ENCODE assay signal across 18 mouse cellular contexts in genomic region chr14:12102389-12103325, GRCm38 (mm10).
DNase-seq lines count a peak whose midpoint lies in the region; ATAC-seq and TF ChIP-seq lines count a peak whose summit lies in the region.
"Had no signal": no experiment of that assay in that cellular context is flagged by ENCODE, and none has a peak within 500 bp of the region (broad histone marks: within the 10 kb centered on the region; RNA-seq: fewer than 3 reads in every experiment).

No protein-coding gene starts in this region.

- peaks cover 24% of the 10 kb centered on the region for H3K4me1 ChIP-seq in liver, adult 2 months (ENCODE audit: control insufficient read depth, insufficient read depth, low read length)
- no peaks in the 10 kb centered on the region for H3K4me1 ChIP-seq in liver, embryonic 11.5 days (replicated peaks; ENCODE audit: control insufficient read depth, insufficient read depth, low read length)
- peaks cover 5% of the 10 kb centered on the region; the same call in 1 of the 2 replicates for H3K4me1 ChIP-seq in intestine, postnatal 0 days (replicated peaks; ENCODE audit: control insufficient read depth, insufficient read depth, low read length)
- peaks cover 28% of the 10 kb centered on the region for H3K4me1 ChIP-seq in kidney, embryonic 16.5 days (ENCODE audit: insufficient read depth, low read length)
- H3K4me1 ChIP-seq in liver, postnatal 0 days (ENCODE audit: insufficient read depth), result no peaks in the 10 kb centered on the region; the same call in 1 of the 2 replicates
- H3K4me1 ChIP-seq: hindbrain, embryonic 13.5 days had no signal

- 27% methylated on average over 11 of the region's 11 CpGs for WGBS in liver, adult 2 months
- 71% methylated on average over 11 of the region's 11 CpGs for WGBS in liver, embryonic 11.5 days
- 55% methylated on average over 11 of the region's 11 CpGs for WGBS in intestine, postnatal 0 days
- 64% methylated on average over 11 of the region's 11 CpGs for WGBS in kidney, embryonic 16.5 days
- 54% methylated on average over 11 of the region's 11 CpGs for WGBS in liver, postnatal 0 days (ENCODE audit: insufficient replicate concordance)

- no peaks in the 10 kb centered on the region for H3K36me3 ChIP-seq in liver, adult 2 months (ENCODE audit: control insufficient read depth, insufficient read depth, low read length)
- H3K36me3 ChIP-seq in liver, embryonic 11.5 days (ENCODE audit: control insufficient read depth, insufficient read depth, low read length), result no peaks in the 10 kb centered on the region
- H3K36me3 ChIP-seq in intestine, postnatal 0 days (ENCODE audit: control insufficient read depth, insufficient read depth), result no peaks in the 10 kb centered on the region
- H3K36me3 ChIP-seq in kidney, embryonic 16.5 days (ENCODE audit: insufficient read depth, low read length), result no peaks in the 10 kb centered on the region
- H3K36me3 ChIP-seq in liver, postnatal 0 days (replicated peaks; ENCODE audit: insufficient read depth, low read length), result no peaks in the 10 kb centered on the region
- H3K36me3 ChIP-seq: embryonic facial prominence, embryonic 10.5 days; hindbrain, embryonic 13.5 days had no signal

- H3K27me3 ChIP-seq in liver, adult 2 months (ENCODE audit: control insufficient read depth, insufficient read depth, low read length), result no peaks in the 10 kb centered on the region
- no peaks in the 10 kb centered on the region for H3K27me3 ChIP-seq in liver, embryonic 11.5 days (replicated peaks; ENCODE audit: control insufficient read depth, insufficient read depth, low read length)
- no peaks in the 10 kb centered on the region for H3K27me3 ChIP-seq in intestine, postnatal 0 days (replicated peaks; ENCODE audit: control insufficient read depth, insufficient read depth, low read length)
- no peaks in the 10 kb centered on the region for H3K27me3 ChIP-seq in kidney, embryonic 16.5 days (ENCODE audit: insufficient read depth, low read length)
- no peaks in the 10 kb centered on the region for H3K27me3 ChIP-seq in liver, postnatal 0 days (ENCODE audit: insufficient read depth, low read length)
- H3K27me3 ChIP-seq: hindbrain, embryonic 13.5 days had no signal

- TF ChIP-seq POLR2A in liver, adult 2 months (IDR thresholded peaks at IDR 0.05; ENCODE audit: extremely low read depth, insufficient read depth, low read length), result no peak

- H3K4me2 ChIP-seq in liver, embryonic 11.5 days, result no peak overlapping the region
- H3K4me2 ChIP-seq in intestine, postnatal 0 days (replicated peaks; ENCODE audit: low read depth), result 0 out of 2 replicates have a peak overlapping the region, but pooled peaks have one; percentile 21
- no peak overlapping the region for H3K4me2 ChIP-seq in kidney, embryonic 16.5 days (replicated peaks; ENCODE audit: low read depth, low read length)
- peak overlapping the region; percentile 33; the same call in 1 of the 2 replicates for H3K4me2 ChIP-seq in liver, postnatal 0 days (ENCODE audit: low read depth, low read length)
- H3K4me2 ChIP-seq: hindbrain, embryonic 13.5 days had no signal

- peak overlapping the region; percentile 90 for H3K27ac ChIP-seq in liver, adult 2 months (replicated peaks; ENCODE audit: insufficient read depth, low read depth, low read length)
- no peak overlapping the region for H3K27ac ChIP-seq in liver, embryonic 11.5 days (ENCODE audit: low read depth, low read length)
- no peak overlapping the region for H3K27ac ChIP-seq in intestine, postnatal 0 days (ENCODE audit: low read depth, low read length)
- H3K27ac ChIP-seq in kidney, embryonic 16.5 days (ENCODE audit: low read length), result peak overlapping the region; percentile 73
- H3K27ac ChIP-seq in liver, postnatal 0 days (ENCODE audit: low read depth), result peak overlapping the region; percentile 96
- H3K27ac ChIP-seq: embryonic facial prominence, embryonic 10.5 days; hindbrain, embryonic 13.5 days had no signal

- peak overlapping the region; percentile 62 for H3K9ac ChIP-seq in liver, adult 2 months (ENCODE audit: low read depth, low read length)
- no peak overlapping the region for H3K9ac ChIP-seq in liver, embryonic 11.5 days (ENCODE audit: low read depth, low read length)
- H3K9ac ChIP-seq in intestine, postnatal 0 days (ENCODE audit: low read depth, low read length), result no peak overlapping the region
- H3K9ac ChIP-seq in kidney, embryonic 16.5 days (replicated peaks; ENCODE audit: low read length), result no peak overlapping the region
- H3K9ac ChIP-seq in liver, postnatal 0 days (replicated peaks), result no peak overlapping the region
- H3K9ac ChIP-seq: hindbrain, embryonic 13.5 days had no signal

- H3K4me3 ChIP-seq in liver, adult 2 months (ENCODE audit: insufficient read depth, low read depth, low read length), result no peak overlapping the region
- H3K4me3 ChIP-seq in liver, embryonic 11.5 days (ENCODE audit: low read depth, low read length), result no peak overlapping the region
- H3K4me3 ChIP-seq in intestine, postnatal 0 days (ENCODE audit: low read depth, low read length), result no peak overlapping the region
- no peak overlapping the region for H3K4me3 ChIP-seq in kidney, embryonic 16.5 days (ENCODE audit: low read length)
- H3K4me3 ChIP-seq in liver, postnatal 0 days (ENCODE audit: low read depth, low read length), result no peak overlapping the region
- H3K4me3 ChIP-seq: embryonic facial prominence, embryonic 10.5 days; hindbrain, embryonic 13.5 days had no signal

- no peaks in the 10 kb centered on the region for H3K9me3 ChIP-seq in liver, embryonic 11.5 days (ENCODE audit: control insufficient read depth, low read length)
- H3K9me3 ChIP-seq in intestine, postnatal 0 days (ENCODE audit: control insufficient read depth), result no peaks in the 10 kb centered on the region
- no peaks in the 10 kb centered on the region for H3K9me3 ChIP-seq in kidney, embryonic 16.5 days (ENCODE audit: low read length)
- no peaks in the 10 kb centered on the region for H3K9me3 ChIP-seq in liver, postnatal 0 days (ENCODE audit: low read length)
- H3K9me3 ChIP-seq: embryonic facial prominence, embryonic 10.5 days; hindbrain, embryonic 13.5 days had no signal

- TF ChIP-seq EP300 in liver, postnatal 0 days (IDR thresholded peaks at IDR 0.05; ENCODE audit: low read depth), result no peak

- ATAC-seq in liver, embryonic 11.5 days (replicated peaks; ENCODE audit: low FRiP score), result no peak
- ATAC-seq in intestine, postnatal 0 days, result peak; percentile 26; the same call in 1 of the 2 replicates
- peak; percentile 83 for ATAC-seq in kidney, embryonic 16.5 days (ENCODE audit: low FRiP score, low TSS enrichment)
- ATAC-seq in liver, postnatal 0 days, result peak; percentile 48
- ATAC-seq in frontal cortex, adult (ENCODE audit: low TSS enrichment), result no peak

- H3K79me2 ChIP-seq in liver, adult 2 months (ENCODE audit: control insufficient read depth, insufficient read depth, low read length), result no peaks in the 10 kb centered on the region

- no peak for TF ChIP-seq CTCF in liver, adult 2 months (IDR thresholded peaks at IDR 0.05; ENCODE audit: low read depth, low read length)
- TF ChIP-seq CTCF in intestine, postnatal 0 days (IDR thresholded peaks at IDR 0.05; ENCODE audit: low read depth), result no peak
- TF ChIP-seq CTCF in liver, postnatal 0 days (IDR thresholded peaks at IDR 0.05; ENCODE audit: low read depth), result no peak

- DNase-seq in liver, adult 2 months (ENCODE audit: extremely low read depth, low read depth, low spot score), result peak; percentile 84
- DNase-seq in liver, embryonic 11.5 days (ENCODE audit: low spot score), result no peak
- peak; percentile 20 for DNase-seq in liver, postnatal 0 days
- no peak for DNase-seq in lung, postnatal 36 days
- DNase-seq in adrenal gland, postnatal 10 days, result no peak
- DNase-seq: adrenal gland, adult 2 months; cerebellum, adult 11 months; cerebellum, postnatal 36 days; gastrocnemius, postnatal 25 days; heart, postnatal 10 days; lung, postnatal 10 days; retina, postnatal 1 day; thymus, adult 18-20 months had no signal

Comparison
In these comparisons a context has a peak if more than half of its experiments do, and no peak if none do; other contexts are left out.
1. DNase-seq: peak in liver, adult 2 months (single experiment) and liver, postnatal 0 days (single experiment); none in liver, embryonic 11.5 days (single experiment), lung, postnatal 36 days (single experiment) and adrenal gland, postnatal 10 days (single experiment).
2. H3K27ac ChIP-seq: peak in liver, adult 2 months (single experiment), kidney, embryonic 16.5 days (single experiment) and liver, postnatal 0 days (single experiment); none in liver, embryonic 11.5 days (single experiment) and intestine, postnatal 0 days (single experiment).
3. ATAC-seq: peak in intestine, postnatal 0 days (single experiment), kidney, embryonic 16.5 days (single experiment) and liver, postnatal 0 days (single experiment); none in liver, embryonic 11.5 days (single experiment) and frontal cortex, adult (single experiment).
4. H3K4me2 ChIP-seq: peak in intestine, postnatal 0 days (single experiment) and liver, postnatal 0 days (single experiment); none in liver, embryonic 11.5 days (single experiment) and kidney, embryonic 16.5 days (single experiment).